Mouse (Mus musculus): Measurements from ENCODE around the gene Lipe. TPM values are rescaled to one million over a fixed set of nuclear protein-coding genes. Genes with fewer than 3 reads are reported as not detected.

Gene Lipe
- 0.22 and 0.32 TPM in 2 replicates for polyA plus RNA-seq (2012)

DNA sequence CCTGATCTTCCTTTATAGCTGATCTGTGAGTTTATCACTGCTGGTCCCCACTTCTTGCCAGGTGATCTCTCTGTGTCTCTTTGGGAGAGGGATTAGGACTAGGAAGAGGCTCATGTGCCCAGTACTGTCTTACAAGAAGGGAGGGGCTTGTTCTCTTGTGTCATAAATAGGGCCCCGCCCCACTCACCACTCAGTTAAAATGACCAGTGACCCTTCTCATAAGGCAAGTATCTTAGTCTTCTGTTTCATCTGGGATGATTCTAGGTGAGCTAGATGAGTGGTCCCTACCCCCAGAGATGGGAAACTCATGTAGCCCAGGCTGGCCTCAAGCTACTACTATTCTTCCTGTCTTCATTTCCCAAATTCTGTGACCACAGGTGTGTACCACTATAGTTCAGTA, at the start of gene Lipe:
Lipe (minus strand) TSS at position 101 of the 400 bp plus-strand sequence.
- Histone ChIP-seq H3K9me3 (ENCODE audit: control insufficient read depth, low read length) (no peaks in the 10 kb centered on the region), H3K4me3 (replicated peaks) (no peak within 1 kb of the TSS), H3K4me1 (ENCODE audit: control insufficient read depth) (peaks cover 39% of the 10 kb centered on the region), H3K36me3 (ENCODE audit: control insufficient read depth) (no peaks in the 10 kb centered on the region), H3K27me3 (ENCODE audit: control insufficient read depth) (peaks cover 17% of the 10 kb centered on the region)
- TF ChIP-seq GATA1 (IDR thresholded peaks at IDR 0.05; ENCODE audit: low read length): no peak
- TF ChIP-seq TAL1 (IDR thresholded peaks at IDR 0.05; ENCODE audit: low read length): no peak

DNA sequence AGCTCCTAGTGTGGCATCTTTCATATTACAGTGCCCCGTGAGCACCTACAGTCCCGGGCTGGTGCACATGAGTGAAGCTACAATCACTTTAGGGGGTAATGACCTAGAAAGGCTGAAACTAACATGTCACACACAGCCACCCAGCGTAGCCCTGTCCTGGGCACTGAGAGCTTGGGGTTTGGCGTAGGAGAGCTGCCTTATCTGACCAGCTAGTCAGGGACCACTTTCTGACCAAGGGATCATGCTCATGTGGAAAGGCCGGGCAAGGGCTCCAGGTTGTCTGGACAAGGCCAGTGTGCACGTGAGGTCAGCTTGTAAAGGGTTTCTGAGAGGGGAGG, 42.3 kb upstream of the Lipe start:
- Histone ChIP-seq H3K27me3 (ENCODE audit: control insufficient read depth) (no peaks in the 10 kb centered on the region), H3K9me3 (ENCODE audit: control insufficient read depth, low read length) (no peaks in the 10 kb centered on the region)
- no peak for TF ChIP-seq GATA1 (IDR thresholded peaks at IDR 0.05; ENCODE audit: low read length)
- no peak for TF ChIP-seq TAL1 (IDR thresholded peaks at IDR 0.05; ENCODE audit: low read length)

DNA sequence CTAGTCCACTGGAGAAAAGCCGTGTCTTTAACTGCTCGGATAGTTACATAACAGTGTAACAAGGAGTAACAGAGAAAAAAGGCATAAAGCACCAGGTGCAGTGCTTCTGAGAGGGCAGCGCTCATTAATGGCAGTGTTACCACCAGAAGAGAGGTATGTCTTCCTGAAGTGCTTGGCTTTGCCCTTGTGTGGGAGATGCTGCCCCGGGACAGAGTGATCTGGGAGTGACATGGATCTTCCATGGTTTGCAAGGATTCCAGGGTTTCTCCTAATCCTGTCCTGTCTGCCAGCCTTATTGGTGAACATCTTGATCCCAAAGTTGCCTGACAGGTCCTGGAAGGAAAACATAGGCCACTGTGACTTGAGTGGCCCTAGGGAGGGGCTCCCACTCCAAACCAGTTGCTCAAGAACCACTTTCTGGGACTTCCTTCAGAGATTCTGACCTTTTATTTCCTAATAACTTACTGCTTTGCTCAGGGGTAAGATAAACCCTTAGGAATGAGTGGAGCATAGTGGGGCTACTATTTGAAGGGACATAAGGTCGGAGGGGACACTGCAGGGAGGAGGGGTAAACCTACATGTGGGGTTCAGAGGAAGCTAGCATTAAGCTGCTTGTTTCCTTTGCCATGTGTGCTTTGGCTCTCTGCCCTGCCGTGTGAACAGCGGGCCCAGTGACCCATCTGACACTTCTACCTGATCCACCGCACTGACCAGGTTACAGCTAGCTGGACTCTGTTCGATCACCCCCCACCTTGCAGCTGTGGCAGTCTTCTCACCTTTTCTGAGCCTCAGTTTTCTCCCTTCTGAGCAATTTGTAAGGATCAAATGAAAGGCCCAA, 41.7 kb upstream of the Lipe start:
- TF ChIP-seq GATA1 (IDR thresholded peaks at IDR 0.05; ENCODE audit: low read length) (no peak), TAL1 (IDR thresholded peaks at IDR 0.05; ENCODE audit: low read length) (no peak)
- no peaks in the 10 kb centered on the region for H3K27me3 ChIP-seq (ENCODE audit: control insufficient read depth)
- H3K9me3 ChIP-seq (ENCODE audit: control insufficient read depth, low read length): no peaks in the 10 kb centered on the region
- H3K36me3 ChIP-seq (ENCODE audit: control insufficient read depth): no peaks in the 10 kb centered on the region
- no peak overlapping the region for H3K4me3 ChIP-seq (replicated peaks)
- H3K4me1 ChIP-seq (ENCODE audit: control insufficient read depth): no peaks in the 10 kb centered on the region

More for the DNA sequence above, 42.3 kb upstream of the Lipe start:
- no peaks in the 10 kb centered on the region for H3K4me1 ChIP-seq (ENCODE audit: control insufficient read depth)
- no peak overlapping the region for H3K4me3 ChIP-seq (replicated peaks)
- H3K36me3 ChIP-seq (ENCODE audit: control insufficient read depth): no peaks in the 10 kb centered on the region

DNA sequence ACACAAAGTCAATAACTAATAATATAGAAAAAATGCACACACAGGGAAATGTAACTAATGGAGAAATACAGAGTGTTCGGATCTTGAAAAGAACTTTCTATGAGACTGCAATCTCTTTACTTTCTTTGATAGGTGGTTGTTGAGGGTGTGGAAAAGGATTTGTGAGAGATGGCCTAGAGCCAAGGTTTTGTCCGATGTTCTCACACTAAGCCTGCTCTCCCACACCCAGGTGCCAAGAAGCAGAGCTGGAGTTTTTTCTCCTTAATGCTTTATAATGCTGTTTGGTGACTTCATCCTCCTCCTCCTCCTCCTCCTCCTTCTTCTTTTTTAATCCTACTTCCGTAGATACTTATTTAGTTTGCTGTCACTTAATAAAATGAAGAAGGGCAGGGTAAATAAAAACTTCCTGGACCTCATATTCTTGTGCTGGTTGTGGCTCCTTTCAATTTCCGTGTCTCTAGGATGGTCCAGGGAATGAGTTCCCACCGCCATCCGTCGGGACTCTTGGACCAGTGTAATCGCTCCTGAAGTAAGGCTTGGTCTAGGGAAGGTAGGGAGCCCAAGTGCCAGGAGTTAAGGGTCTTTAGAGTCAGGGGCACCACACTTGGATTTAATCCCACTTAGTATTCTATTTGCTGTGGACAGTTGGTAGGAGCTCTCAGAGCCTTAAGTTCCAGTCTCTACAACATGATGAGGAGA, 40.8 kb upstream of the Lipe start:
- no peaks in the 10 kb centered on the region for H3K36me3 ChIP-seq (ENCODE audit: control insufficient read depth)
- H3K9me3 ChIP-seq (ENCODE audit: control insufficient read depth, low read length): no peaks in the 10 kb centered on the region
- H3K27me3 ChIP-seq (ENCODE audit: control insufficient read depth): no peaks in the 10 kb centered on the region
- TF ChIP-seq TAL1 (IDR thresholded peaks at IDR 0.05; ENCODE audit: low read length) (no peak), GATA1 (IDR thresholded peaks at IDR 0.05; ENCODE audit: low read length) (no peak)
- no peaks in the 10 kb centered on the region for H3K4me1 ChIP-seq (ENCODE audit: control insufficient read depth)
- H3K4me3 ChIP-seq (replicated peaks): no peak overlapping the region

DNA sequence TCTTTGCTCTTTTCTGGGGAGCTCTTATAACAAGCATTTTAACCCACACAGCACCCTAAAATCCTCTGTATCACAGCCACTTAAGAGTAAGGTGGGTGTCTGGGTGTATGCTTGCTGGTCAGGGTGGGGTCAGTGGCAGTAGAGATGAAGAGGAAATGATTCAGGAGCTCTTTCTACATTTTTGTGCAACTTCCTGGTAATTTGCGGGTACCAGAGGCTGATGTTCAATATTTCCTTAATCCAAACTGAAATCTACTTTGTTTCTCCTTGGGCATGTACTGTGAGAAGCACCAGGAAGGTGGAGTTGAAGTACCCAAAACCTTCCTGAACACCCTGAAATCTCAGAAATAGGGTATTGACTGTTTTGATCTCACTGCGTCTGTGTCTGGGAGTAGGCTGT, 38.2 kb upstream of the Lipe start:
- Histone ChIP-seq H3K4me3 (replicated peaks) (no peak overlapping the region), H3K27me3 (ENCODE audit: control insufficient read depth) (no peaks in the 10 kb centered on the region), H3K36me3 (ENCODE audit: control insufficient read depth) (no peaks in the 10 kb centered on the region), H3K4me1 (ENCODE audit: control insufficient read depth) (no peaks in the 10 kb centered on the region), H3K9me3 (ENCODE audit: control insufficient read depth, low read length) (no peaks in the 10 kb centered on the region)
- no peak for TF ChIP-seq GATA1 (IDR thresholded peaks at IDR 0.05; ENCODE audit: low read length)
- no peak for TF ChIP-seq TAL1 (IDR thresholded peaks at IDR 0.05; ENCODE audit: low read length)

DNA sequence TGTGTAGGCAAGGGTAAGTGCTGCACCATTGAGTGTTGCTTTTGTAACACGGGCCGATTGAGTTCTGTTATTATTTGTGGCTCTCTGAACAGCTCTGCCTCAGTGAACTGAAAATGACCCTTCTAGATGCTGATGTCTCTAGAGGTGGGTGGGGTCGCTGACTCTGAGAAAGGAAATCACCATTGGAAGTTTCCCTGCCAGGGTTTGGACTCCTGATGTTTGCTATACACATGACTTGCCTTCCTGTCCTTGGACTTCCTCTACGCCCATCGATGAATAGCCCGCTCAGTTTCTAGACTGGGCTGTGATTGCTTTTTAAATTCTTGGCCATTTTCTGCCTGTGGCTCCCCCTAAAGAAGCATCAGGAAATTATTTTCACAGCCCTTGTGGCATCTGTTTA, 37.7 kb upstream of the Lipe start:
- Histone ChIP-seq H3K27me3 (ENCODE audit: control insufficient read depth) (no peaks in the 10 kb centered on the region), H3K4me3 (replicated peaks) (no peak overlapping the region), H3K36me3 (ENCODE audit: control insufficient read depth) (no peaks in the 10 kb centered on the region), H3K4me1 (ENCODE audit: control insufficient read depth) (no peaks in the 10 kb centered on the region), H3K9me3 (ENCODE audit: control insufficient read depth, low read length) (no peaks in the 10 kb centered on the region)
- TF ChIP-seq TAL1 (IDR thresholded peaks at IDR 0.05; ENCODE audit: low read length) (no peak), GATA1 (IDR thresholded peaks at IDR 0.05; ENCODE audit: low read length) (no peak)

DNA sequence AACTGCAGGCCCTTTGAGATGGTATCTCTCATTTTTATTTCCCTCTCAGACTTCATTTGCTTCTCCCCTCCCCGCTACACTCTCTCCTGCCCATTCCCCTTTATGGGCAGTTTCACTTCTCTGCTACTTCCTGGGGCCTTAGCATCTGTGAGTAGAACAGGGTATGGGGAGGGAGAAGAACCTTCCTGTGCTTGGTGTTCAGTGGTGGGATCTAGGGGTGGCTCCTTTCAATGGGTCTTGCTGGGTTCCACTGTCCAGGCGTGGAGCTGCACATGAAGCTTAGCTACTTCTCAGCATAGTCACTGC, 37.0 kb upstream of the Lipe start:
- no peak for TF ChIP-seq TAL1 (IDR thresholded peaks at IDR 0.05; ENCODE audit: low read length)
- TF ChIP-seq GATA1 (IDR thresholded peaks at IDR 0.05; ENCODE audit: low read length): no peak
- H3K4me1 ChIP-seq (ENCODE audit: control insufficient read depth): no peaks in the 10 kb centered on the region

DNA sequence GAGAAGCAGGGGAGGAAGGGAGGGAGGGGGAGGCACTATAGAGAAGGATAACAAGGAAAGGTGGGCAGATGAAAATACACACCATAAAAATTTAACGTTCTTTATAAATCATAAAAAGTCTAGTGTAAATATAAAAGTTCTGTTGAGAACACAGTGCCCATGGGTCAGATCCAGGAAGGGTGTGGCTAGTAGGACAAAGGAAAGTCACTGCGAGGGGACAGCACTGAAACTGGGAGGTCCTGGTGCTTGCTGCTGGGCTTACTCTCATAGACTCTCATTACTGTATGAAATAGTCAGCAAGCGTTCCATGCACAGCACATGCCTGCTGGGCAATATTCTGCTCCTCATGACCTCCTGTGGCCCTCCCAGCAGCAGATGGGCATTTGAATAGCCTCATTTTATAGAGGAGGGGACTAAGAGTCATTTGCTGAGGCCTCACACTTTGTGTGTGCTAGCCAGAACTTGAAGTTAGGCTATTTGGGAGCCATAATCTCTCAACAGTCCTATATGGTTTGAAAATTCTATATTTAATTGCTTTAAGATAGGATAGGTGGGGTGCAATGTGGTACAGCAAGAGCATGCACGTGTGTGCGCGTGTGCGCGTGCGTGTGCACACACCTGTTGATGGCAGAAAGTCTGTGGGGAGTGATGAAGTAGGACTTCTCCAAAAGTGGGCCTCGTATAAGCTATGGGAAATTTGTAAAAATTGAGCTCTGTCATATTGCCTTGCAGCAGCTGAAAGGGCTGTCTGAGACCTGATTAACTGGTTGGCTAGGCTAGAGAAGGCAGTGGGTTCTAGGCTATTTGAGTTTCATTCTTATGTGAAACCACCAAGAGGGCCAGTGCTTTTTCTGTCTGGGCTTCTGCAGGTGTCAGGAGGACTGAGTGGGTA, 36.4 kb upstream of the Lipe start:
- H3K4me3 ChIP-seq (replicated peaks): no peak overlapping the region
- H3K27me3 ChIP-seq (ENCODE audit: control insufficient read depth): no peaks in the 10 kb centered on the region
- TF ChIP-seq TAL1 (IDR thresholded peaks at IDR 0.05; ENCODE audit: low read length) (no peak), GATA1 (IDR thresholded peaks at IDR 0.05; ENCODE audit: low read length) (no peak)
- no peaks in the 10 kb centered on the region for H3K4me1 ChIP-seq (ENCODE audit: control insufficient read depth)
- H3K36me3 ChIP-seq (ENCODE audit: control insufficient read depth): no peaks in the 10 kb centered on the region
- H3K9me3 ChIP-seq (ENCODE audit: control insufficient read depth, low read length): no peaks in the 10 kb centered on the region

More for the DNA sequence above, 37.0 kb upstream of the Lipe start:
- no peaks in the 10 kb centered on the region for H3K36me3 ChIP-seq (ENCODE audit: control insufficient read depth)
- H3K4me3 ChIP-seq (replicated peaks): no peak overlapping the region
- no peaks in the 10 kb centered on the region for H3K27me3 ChIP-seq (ENCODE audit: control insufficient read depth)
- no peaks in the 10 kb centered on the region for H3K9me3 ChIP-seq (ENCODE audit: control insufficient read depth, low read length)
